Mouse (Mus musculus): ENCODE measurements around the gene Ythdf1. TPM values are rescaled to one million over a fixed set of nuclear protein-coding genes. Genes with fewer than 3 reads are reported as not detected.

Ythdf1 gene
- total RNA-seq, 2 experiments from 2014 or later = 31.9 to 34.1 TPM

DNA sequence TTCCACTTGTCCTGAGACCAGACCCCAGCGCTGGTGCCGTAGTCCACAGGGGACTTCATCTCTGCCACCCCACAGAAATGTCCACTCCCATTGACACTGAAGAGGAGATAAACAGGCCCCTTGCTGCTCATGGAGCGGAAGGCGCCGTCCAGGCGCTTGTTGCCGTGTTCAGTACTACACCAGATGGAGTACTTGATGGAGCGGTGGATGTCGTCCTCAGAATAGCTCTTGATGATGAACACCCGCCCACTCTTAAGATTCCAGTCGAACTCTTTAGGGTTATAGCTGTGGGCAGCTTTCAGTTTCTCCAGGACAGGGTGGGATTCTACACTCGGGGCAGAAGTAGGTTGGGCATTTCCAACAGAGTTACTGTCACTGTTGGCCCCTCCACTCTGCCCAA is 9.8 kb downstream of the Ythdf1 start:
- DNase-seq = no peak

DNA sequence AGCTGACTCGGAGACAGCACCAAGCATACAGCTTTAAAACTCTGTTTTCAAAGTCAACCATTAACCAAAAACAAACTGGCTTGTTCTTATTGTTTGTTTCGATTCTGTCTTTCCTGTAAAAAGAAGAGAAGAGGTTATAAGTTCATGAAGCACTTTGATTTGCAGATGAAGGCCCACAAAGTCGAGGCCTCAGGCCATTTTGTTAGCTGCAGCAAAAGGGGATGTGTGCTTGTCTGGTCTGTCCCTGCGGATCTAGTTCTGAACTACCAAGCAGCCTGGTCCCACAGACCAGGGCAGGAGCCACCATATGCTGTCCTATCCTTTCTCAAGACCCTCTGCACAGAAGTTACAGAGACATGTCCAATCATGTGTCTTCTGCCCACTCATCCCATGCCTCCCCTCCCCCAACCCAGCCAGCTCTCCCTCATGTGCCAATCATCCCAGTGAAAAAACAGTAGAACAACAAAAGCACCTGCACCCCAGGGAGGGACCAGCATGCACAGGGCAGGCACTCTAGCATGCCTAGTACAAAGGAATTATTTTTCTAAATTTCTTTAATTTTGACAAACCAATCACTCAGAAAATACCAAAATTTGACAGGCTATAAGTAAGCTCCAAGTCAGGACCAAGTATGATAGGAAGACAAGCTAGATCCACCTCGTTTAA is 15.1 kb downstream of the Ythdf1 start:
- no peak for DNase-seq

DNA sequence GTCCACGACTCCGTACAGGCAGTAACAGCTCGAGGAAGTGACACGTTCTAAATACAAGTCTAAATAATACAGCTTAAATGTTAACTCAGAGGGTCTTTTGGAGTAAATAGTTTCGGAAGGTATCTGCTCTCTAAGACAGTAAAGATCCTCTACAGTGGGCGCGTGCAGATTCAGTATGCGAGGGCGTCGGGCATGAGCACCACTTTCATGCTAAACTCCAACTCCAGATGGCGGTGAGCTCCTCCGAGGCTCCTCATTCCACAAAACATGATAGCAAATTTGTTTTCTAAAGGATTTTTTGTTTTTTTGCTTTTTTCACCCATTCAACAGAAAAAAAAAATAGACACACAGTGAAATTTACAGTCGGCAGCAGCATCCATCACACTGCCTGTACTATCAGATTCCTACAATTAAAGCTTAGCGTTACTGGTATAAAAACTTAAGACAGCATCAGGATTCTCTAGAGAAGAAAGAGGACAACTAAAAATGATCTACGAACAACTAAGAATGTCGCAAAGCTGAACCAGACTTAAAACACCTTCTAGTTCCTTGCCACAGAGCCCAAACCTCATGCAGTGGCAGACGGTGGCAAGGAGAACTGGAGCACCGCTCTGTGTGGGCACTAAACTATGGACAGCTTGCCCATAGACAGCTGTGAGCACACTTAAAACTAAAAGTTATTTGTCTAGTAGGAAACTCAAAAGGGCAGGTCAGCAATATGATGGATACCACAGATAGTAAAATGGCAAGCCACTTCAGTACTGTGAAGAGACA is 16.1 kb downstream of the Ythdf1 start:
- no peak for DNase-seq

DNA sequence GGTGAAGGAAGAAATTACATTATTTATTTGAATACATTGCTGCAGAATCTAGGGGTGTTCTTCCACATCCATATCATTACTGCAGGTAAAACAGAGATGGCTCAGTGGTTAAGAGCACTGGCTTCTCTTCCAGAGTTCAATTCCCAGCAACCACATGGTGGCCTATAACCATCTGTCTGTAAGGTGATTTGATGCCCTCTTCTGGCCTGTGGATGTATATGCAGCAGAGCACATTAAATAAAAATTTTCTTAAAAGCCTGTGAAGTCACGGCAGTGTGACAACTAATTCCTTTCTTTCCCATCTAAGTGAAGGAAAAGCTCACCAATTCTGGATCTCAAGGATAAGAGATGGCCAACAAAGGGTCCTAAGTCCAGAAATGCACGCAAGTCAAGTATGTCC is 18.7 kb downstream of the Ythdf1 start:
- no peak for DNase-seq

DNA sequence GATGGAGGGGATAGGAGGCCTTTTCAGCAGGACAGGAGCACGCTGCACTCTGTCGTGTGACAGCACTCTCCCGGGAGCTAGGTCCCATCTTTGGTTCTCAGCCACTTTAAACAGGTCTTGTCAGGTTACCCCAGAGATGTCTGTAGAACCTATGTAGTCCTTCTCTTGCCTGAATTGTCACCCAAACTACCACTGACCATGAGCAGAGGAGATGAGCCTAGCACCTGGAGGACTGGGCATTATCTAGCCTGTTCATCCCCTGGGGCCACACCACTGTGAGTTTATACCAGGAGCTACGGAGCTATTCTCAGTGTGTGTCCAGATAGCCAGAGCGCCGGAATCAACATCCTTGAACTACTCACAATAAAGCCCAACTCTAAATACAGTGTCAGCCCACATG is 22.9 kb downstream of the Ythdf1 start:
- no peak for DNase-seq

DNA sequence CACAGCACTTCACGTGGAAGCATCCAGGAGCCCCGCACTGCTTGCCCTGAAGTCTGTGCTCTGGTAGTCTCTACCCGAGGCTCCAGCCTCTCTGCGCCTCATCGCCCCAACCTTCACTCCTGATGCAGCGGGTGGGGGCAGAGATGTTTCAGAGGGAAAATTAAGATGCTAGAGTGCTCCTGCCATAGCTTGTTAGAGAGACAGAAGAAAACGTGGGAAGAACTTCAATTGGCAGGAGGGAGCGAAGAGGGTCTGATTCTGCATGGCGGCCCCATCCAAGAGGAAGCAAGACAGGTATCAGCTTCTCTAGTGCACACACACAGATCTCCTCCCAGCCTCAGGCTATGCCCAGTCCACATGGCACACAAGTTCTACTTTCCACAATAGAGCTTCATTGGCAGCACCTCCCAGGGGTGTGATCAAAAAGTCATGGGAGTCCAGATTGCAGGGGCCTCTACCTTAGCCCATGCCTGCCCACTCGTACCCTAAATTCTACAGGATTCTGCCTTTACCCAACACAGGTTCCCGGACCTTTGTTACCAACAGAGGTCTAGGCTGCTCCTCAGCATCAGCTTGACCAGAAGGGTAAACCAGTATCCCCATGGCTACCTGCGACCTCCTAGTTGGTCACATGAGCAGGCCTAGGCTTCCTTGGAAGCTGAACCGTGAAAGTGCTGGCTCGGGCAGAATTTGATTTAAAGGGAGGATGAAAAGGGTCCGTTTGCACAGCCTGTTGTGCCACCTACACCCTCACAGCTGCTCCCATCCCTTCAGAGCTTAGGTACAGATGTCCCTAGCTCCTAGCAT is 23.7 kb downstream of the Ythdf1 start:
- no peak for DNase-seq

DNA sequence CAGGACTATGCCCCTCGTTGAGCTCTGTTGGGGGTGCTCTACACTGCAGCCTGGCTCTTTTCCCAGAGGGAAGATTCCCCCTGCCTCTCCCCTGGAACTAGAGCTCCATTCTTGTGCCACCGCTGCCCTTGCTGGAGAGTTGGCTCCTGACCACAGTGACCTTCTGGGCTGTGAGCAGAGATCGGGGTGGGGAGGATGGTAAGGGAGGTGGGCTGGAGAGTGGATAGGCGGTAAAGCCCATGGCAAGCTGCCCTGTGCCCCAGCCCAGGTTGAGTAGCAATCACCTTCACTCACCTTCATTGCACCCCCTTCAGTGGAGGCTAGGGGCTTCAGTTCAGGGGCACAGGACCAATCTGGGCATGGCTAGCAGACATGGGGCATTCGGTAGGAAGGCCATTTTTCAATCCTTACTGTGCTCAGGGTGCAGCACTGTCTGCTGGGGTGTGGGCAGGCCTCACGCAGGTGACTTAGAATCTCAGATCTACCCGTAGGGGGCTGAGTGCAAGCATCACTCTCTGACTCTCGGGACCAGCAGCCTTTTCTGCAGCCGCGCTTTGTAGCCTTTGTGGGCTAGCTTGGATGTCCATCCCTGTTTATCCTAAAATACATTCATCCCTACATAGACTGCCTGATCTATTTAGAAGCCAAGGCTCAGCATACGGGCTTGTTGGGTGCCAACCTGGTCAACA is 24.8 kb downstream of the Ythdf1 start:
- no peak for DNase-seq

DNA sequence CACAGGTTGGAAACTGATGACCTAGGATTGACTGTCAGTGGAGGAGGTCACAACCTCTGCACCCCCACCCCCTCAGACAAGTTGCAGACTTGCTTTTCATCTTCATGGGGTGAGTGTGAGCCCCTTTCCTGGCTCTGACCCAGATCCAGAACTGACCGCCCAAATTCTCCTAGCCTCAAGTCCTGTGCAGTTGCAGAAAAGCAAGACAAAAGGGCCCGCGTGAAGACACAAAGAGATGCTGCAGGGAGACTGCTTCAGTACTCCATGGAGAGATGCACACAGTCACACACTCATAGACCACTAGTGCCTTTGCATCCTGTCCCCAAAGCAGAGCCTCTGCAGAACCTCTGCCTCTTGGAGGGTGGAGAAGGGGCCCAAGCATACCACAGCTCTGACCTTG is 25.4 kb downstream of the Ythdf1 start:
- DNase-seq = no peak

DNA sequence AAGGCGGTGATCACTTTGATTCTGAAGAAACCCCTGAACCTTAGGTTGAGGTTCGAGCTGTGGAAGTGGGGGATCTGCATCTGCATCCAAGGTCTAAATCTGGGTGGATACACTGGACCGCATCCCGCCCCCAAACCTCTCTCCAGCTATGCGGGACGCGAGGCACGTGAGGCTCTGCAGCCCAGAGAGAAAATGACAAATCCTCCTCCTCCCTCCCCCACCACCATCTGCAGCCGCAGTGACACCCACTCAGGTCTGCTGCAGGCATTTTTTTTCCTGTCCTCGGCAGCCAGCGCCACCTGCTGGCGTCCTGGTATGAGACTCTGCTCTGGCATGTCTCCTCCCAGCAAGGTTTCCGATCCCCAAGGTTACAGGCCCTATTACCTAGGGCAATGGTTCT is 26.0 kb downstream of the Ythdf1 start:
- DNase-seq = no peak

DNA sequence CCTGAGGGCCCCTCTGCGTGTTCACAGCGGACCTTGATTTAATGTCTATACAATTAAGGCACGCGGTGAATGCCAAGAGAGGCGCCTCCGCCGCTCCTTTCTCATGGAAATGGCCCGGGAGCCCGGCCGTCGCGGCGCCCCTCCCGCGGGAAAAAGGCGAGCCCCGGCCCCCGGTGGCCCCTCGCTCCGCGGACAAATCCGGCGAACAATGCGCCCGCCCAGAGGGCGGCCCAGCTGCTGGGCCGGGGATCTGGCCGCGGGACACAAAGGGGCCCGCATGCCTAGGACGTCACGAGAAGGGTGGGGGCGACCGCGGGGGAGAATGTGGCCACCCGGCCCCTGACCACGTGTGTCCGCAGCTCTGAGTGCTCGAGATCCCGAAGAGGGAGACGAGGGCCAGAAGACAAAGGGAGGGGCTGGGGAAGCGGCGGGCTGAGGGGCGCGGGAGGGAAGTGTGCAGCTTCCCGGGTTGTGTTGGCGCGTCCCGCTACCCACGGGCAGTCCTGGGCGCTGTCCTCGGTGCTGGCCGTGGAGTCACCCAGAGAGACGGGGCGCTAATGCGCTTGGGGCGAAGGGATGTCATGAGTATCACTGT is 26.6 kb downstream of the Ythdf1 start:
- no peak for DNase-seq

DNA sequence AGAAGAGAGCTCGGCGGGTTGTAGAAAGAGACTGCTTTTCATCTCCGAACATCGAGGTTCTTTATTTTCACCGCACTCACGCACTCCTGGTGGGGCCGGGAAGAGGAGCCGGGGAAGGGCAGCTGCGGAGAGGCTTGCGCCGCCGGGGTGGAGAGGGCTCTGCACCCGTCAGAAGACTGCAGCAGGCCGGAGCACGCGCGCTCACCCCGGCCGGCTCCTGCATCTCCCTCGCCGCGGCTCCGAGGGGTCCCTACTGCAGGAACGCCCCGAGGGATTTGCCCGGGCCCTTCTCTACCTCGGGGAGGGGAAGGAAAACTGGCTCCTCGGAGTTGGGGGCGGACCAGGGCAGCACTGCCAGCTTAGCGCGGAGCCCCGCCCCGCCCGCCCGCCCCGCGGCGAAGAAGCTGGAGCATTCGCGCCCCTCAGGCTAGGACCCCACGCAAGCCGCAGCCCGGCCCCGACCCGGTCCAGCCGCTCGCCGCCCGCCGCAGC is 27.2 kb downstream of the Ythdf1 start:
- DNase-seq = no peak

DNA sequence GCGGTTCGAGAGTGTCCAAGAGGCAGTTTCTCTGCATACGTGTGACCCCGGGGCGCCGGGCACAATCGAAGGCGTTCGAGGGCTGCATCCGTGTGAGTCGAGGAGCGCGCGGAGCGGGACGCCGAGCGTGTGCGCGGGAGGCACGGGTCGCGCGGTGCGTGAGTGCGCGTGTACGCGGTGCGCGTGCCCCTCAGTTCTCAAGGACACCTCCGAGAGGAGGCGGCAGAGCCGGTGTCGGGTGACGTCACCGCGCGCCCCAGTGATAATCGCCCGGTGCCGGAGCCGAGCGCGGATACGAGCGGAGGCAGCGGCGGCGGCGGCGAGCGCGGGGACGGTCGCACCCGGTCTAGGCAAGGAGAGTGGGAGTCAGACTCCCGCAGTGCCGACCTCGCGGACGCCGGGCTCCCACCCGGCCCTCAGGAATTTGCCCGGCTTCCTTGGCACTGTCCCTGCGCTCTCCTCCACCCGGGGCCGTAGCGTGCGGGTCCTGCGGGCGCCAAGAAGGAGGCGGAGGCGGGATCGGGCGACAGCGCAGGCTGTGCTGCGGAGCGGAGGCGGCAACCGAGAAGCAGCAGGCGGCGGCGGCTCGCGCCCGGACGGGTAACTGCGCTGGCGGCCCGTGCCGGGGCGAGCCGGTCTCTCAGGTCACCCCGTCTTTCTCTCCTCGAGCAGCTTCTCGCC is 27.8 kb downstream of the Ythdf1 start:
- no peak for DNase-seq

DNA sequence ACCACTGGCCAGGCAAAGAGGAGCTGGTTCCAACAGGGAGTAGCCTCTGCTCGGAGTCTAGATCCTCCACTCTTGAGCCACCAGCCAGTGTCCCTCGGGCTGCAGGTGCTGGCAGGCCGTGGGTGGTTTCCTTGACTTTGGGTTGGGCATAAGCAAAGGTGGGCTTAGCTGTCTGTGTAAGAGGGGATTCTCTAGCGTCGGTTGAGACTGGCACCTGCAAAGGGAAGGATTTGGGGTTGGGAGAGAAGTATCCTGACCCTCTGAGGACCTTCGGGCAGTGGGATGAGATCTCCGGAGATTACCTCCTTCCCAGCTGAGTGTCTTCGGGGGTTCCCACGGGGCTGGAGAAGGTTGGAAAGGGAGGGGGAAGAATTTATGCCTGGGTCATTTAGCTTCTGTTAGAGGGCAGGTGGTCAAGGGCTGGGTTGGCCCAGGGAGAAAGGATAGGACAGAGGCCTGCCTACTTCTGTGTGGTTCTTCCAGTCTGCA is 28.9 kb downstream of the Ythdf1 start:
- no peak for DNase-seq

DNA sequence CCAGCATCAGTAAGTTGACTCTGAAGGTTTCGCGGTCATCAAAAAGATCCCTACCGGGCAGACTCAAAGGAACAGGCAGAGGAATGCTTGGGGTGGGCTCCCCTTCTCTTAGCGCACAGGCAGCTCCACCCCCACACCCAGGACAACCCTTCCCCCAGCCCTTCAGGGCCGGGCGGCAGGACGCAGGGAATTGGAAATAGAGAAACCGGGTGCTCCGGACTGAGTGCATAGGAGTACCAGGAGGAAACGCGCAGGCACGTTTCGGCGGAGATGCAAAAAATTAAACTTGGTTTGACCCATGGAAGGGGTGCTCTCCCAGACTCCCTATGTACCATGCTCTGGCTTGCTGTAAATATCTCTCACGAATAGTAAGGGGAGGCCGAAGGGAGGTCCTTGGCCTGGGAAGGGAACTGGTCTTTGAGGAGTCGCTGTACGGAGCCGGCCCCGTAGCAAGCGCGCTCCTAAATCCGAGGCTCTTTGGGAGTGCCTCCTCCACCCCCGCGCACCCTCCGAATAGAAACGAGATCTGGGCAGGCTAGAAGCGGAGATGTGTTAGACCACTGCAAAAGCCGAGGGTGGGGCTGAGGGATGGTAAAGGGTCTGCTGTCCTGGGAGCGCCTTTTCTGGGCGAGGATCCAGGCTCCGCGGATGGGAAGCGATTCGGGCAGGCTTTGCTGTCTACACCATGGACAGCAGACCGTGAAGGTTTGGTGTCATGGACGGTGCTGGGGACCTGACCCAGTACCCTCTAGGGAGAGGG is 29.5 kb downstream of the Ythdf1 start:
- DNase-seq = no peak

DNA sequence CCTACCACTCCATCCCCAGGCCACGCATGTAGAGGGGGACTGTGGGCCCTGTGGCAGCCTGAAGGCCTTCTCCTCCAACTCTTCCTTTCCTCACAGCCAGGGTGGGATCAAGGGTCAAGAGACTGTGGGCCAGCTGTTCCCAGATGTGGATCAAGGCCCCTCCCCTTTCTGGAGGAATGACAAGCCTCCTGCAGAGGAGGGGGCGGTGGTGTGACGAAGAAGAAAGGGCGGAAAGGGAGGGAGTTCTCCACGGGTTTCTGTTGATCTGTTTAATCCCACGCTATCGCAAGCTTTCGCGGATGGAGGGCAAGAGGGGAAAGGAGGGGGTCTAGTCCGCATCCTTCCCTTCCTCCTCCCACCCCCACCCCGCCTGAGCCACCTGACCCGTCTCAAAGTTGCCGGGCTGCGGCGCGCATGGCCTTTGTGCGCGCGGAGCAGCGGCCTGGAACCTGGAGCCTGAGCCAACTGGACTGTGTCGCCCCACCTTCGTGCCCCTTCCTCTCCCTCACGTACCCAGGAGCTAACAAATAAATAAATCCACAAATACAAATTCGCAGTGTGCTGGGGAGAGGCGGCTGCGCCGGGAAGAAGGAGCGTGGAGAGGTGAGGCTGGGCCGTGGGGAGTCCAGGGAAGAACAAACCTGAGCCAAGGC is 30.2 kb downstream of the Ythdf1 start:
- no peak for DNase-seq

DNA sequence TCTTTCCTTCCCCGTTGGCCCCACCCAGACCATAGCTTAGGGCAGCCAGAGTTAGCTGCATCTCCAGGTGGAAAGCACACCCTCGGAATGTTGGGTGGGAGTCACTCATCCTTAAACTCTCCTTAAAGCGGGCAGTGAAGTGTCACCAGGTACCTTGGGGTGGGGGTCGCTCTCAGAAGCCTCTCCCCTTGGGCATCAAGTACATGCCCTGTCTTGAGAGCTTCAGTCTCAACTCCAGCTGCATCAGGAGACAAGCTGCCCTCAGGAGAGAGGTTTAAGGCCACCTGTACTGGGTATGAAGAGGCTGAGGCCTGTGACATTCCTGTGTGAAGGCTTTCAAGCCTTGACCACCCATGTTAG is 30.8 kb downstream of the Ythdf1 start:
- no peak for DNase-seq

DNA sequence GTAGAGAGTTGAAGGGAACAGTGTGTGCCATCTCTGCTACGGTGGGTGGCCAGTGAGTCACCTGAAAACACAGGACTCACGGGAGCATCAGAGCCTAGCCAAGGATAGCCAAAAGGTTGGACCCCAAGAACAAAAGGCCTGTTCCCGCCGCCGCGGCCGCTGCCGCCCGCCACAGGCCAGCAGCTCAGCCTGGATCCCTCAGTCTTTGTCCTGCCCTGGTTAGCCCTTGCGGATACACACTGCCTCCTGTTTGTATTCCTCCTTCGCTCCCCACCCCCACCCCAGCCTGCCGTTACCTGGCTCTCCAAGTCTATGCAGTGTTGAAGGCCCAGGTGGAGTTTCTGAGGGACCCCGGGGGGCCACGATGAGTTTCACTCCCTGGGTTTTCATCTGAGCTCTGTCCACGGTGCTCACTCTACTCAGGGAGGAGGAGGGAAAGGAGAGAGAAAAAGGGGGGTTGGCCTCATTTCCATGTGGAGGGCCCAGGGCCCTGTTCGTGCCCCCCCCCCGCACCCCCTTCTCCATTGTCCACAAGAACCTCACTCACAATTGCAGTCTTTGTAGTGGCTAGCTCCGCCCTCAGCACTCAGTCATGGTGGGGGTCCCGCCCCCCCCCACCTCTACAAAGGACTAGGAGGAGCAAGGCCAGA is 31.4 kb downstream of the Ythdf1 start:
- no peak for DNase-seq

DNA sequence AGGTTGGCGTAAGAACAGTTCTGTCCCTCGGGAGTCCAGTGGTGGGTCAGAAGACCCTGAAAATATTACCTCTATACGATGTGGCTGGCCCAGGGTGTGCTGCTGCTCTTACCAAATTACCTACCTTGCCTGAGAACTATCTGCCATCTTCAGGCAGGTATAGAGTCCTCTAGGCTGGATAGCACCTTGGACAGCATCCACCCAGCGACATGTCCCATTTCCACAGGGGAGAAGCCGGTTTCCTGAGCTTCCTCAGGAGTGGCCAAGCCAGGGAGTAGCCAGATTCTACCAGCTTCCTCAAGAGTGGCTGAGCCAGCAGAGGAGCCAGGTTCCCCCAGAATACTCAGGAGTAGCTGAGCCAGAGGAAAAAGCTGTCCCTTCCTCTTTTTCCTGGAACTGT is 35.5 kb downstream of the Ythdf1 start:
- no peak for DNase-seq

DNA sequence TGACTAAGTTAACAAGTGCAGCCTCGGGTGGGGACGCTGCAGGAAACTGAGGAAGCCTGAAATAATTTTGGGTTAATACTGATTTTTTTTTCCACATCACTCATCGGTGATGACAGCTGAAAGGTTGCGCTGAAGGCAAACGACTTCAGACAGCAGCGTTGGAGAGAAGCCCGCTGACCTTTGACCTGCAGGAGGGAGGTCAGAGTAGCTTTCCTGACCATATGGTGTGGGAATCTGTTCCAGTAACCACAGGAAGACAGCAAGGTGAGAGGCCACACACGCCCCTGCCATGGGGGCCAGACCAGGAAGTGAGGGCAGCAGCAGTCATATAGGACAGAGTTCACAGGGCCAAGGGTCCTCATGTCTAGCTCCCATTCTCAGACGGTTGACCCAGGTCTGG is 39.5 kb downstream of the Ythdf1 start:
- no peak for DNase-seq
